Mouse (Mus musculus): ENCODE measurements around the gene Mrps31. TPM values are rescaled to one million over a fixed set of nuclear protein-coding genes. Genes with fewer than 3 reads are reported as not detected.

Gene Mrps31
- total and polyA plus RNA-seq, 3 experiments, result 22.0 to 53.7 (median 30.0) TPM

- dilution Hi-C loops (cut with MboI; ENCODE audit: extremely low pct_ligation_motif_present, extremely low pct_unique_long_range_greater_than_20kb, low sequenced_read_pairs), result no loop called here
- Histone ChIP-seq H3K36me3 (replicated peaks in 1 of 2; ENCODE audit: control insufficient read depth in 1 of 2, insufficient read depth in 1 of 2, low read length in 1 of 2) (peaks cover 11 to 51% of the 10 kb centered on the region in 2 experiments), H3K9ac (ENCODE audit: insufficient read depth, low read depth) (no peak overlapping the region), H3K4me3 (replicated peaks in 1 of 3; ENCODE audit: low read depth in 2 of 3, low read length in 2 of 3, poor library complexity in 1 of 3) (no peak overlapping the region), H3K79me2 (replicated peaks; ENCODE audit: control insufficient read depth, extremely low read depth, insufficient read depth, poor library complexity, severe bottlenecking) (no peaks in the 10 kb centered on the region), H3K4me1 (ENCODE audit: control insufficient read depth in 1 of 2, insufficient read depth in 2 of 2) (peaks cover 3 to 22% of the 10 kb centered on the region in 2 experiments; a peak in 3 of 4 replicates), H3K9me3 (replicated peaks; ENCODE audit: low read length) (no peaks in the 10 kb centered on the region), H3K4me2 (ENCODE audit: insufficient read depth, low read depth, poor library complexity, severe bottlenecking) (no peak overlapping the region), H3K27me3 (replicated peaks) (no peaks in the 10 kb centered on the region), H3K27ac (ENCODE audit: insufficient read depth, low read depth) (no peak overlapping the region)
- TF ChIP-seq ZNF384 (IDR thresholded peaks at IDR 0.05; ENCODE audit: low read depth, low read length) (no peak), JUN (IDR thresholded peaks at IDR 0.05; ENCODE audit: insufficient read depth, low read depth, low read length) (no peak), MYC (IDR thresholded peaks at IDR 0.05; ENCODE audit: low read depth, low read length) (no peak), EP300 (IDR thresholded peaks at IDR 0.05; ENCODE audit: low read length) (peak; percentile 55), GABPA (IDR thresholded peaks at IDR 0.05; ENCODE audit: insufficient replicate concordance, low read depth, low read length) (no peak), SIN3A (IDR thresholded peaks at IDR 0.05; ENCODE audit: low read length) (no peak), E2F4 (IDR thresholded peaks at IDR 0.05; ENCODE audit: insufficient replicate concordance, low read depth, low read length) (no peak), JUND (conservative IDR thresholded peaks at IDR 0.05; ENCODE audit: low read depth, low read length) (no peak), POLR2A (IDR thresholded peaks at IDR 0.05; ENCODE audit: low read depth, low read length) (no peak), IRF4 (IDR thresholded peaks at IDR 0.05; ENCODE audit: low read depth, low read length) (peak; percentile 64; the same call in 1 of the 2 replicates), BHLHE40 (IDR thresholded peaks at IDR 0.05; ENCODE audit: low read depth, low read length) (no peak), UBTF (IDR thresholded peaks at IDR 0.05; ENCODE audit: low read depth, low read length) (no peak), PAX5 (IDR thresholded peaks at IDR 0.05; ENCODE audit: low read length) (no peak)
- DNase-seq (ENCODE audit: extremely low read depth), result peak; percentile 53
- in situ Hi-C loops (cut with MboI; ENCODE audit: low pct_ligation_motif_present, low pct_unique_long_range_greater_than_20kb, low sequenced_read_pairs), result no loop called here
Measured at GRCm38 (mm10) chr8:22390766-22391463, 20.2 kb upstream of the Mrps31 start.

GRCm38 (mm10) chr8:22394471-22394870 is 16.7 kb upstream of the Mrps31 start:
- no peak overlapping the region for H3K27ac ChIP-seq (ENCODE audit: insufficient read depth, low read depth)
- TF ChIP-seq ZNF384 (IDR thresholded peaks at IDR 0.05; ENCODE audit: low read depth, low read length) (no peak), KAT2A (IDR thresholded peaks at IDR 0.05; ENCODE audit: insufficient replicate concordance, low read length) (no peak), MAX (IDR thresholded peaks at IDR 0.05; ENCODE audit: low read length) (no peak), UBTF (IDR thresholded peaks at IDR 0.05; ENCODE audit: low read depth, low read length) (no peak), MYC (IDR thresholded peaks at IDR 0.05; ENCODE audit: low read depth, low read length) (no peak), MEF2A (IDR thresholded peaks at IDR 0.05; ENCODE audit: borderline replicate concordance, low read depth, low read length) (no peak), NRF1 (IDR thresholded peaks at IDR 0.05; ENCODE audit: low read depth, low read length) (no peak), EP300 (IDR thresholded peaks at IDR 0.05; ENCODE audit: low read length) (no peak), USF2 (conservative IDR thresholded peaks at IDR 0.05; ENCODE audit: low read depth, low read length) (no peak), POLR2A (IDR thresholded peaks at IDR 0.05; ENCODE audit: low read depth, low read length) (no peak), ETS1 (conservative IDR thresholded peaks at IDR 0.05; ENCODE audit: low read depth, low read length) (no peak), BHLHE40 (IDR thresholded peaks at IDR 0.05; ENCODE audit: low read depth, low read length) (no peak), RCOR1 (conservative IDR thresholded peaks at IDR 0.05; ENCODE audit: low read depth, low read length) (no peak), E2F4 (IDR thresholded peaks at IDR 0.05; ENCODE audit: insufficient replicate concordance, low read depth, low read length) (no peak), SMC3 (IDR thresholded peaks at IDR 0.05; ENCODE audit: low read depth, low read length) (no peak)
- dilution Hi-C loops (cut with MboI; ENCODE audit: extremely low pct_ligation_motif_present, extremely low pct_unique_long_range_greater_than_20kb, low sequenced_read_pairs), result no loop called here

More at GRCm38 (mm10) chr8:22394471-22394870, 16.7 kb upstream of the Mrps31 start:
- H3K36me3 ChIP-seq (replicated peaks in 1 of 2; ENCODE audit: control insufficient read depth in 1 of 2, insufficient read depth in 1 of 2, low read length in 1 of 2), result peaks cover 8 to 25% of the 10 kb centered on the region in 2 experiments
- no peak overlapping the region for H3K9ac ChIP-seq (ENCODE audit: insufficient read depth, low read depth)
- no peaks in the 10 kb centered on the region for H3K79me2 ChIP-seq (replicated peaks; ENCODE audit: control insufficient read depth, extremely low read depth, insufficient read depth, poor library complexity, severe bottlenecking)
- no peak overlapping the region for H3K4me3 ChIP-seq (replicated peaks in 1 of 3; ENCODE audit: low read depth in 2 of 3, low read length in 2 of 3, poor library complexity in 1 of 3)
- H3K4me1 ChIP-seq (ENCODE audit: control insufficient read depth in 1 of 2, insufficient read depth in 2 of 2), result peaks cover 3 to 31% of the 10 kb centered on the region in 2 experiments; a peak in 3 of 4 replicates
- no peaks in the 10 kb centered on the region for H3K9me3 ChIP-seq (replicated peaks; ENCODE audit: low read length)
- no peak overlapping the region for H3K4me2 ChIP-seq (ENCODE audit: insufficient read depth, low read depth, poor library complexity, severe bottlenecking)
- DNase-seq (ENCODE audit: extremely low read depth), result no peak
- in situ Hi-C loops (cut with MboI; ENCODE audit: low pct_ligation_motif_present, low pct_unique_long_range_greater_than_20kb, low sequenced_read_pairs), result no loop called here
- no peaks in the 10 kb centered on the region for H3K27me3 ChIP-seq (replicated peaks)
